Mouse (Mus musculus): ENCODE measurements at regions not wholly inside any gene's neighbourhood (a gene's known extent, or its start where the extent isn't known, plus 50 kb on each side); places are given as distances from the start of the nearest gene placed in this dataset.
A peak's percentile ranks its signal among the peaks of the same experiment; 100 is the strongest.

GRCm38 (mm10) chr7:129993446-129994223 is 402.0 kb downstream of the Wdr11 start:
- dilution Hi-C loops (cut with MboI; ENCODE audit: extremely low pct_ligation_motif_present, extremely low pct_unique_long_range_greater_than_20kb, low sequenced_read_pairs): no loop called here
- H3K79me2 ChIP-seq (replicated peaks; ENCODE audit: control insufficient read depth, extremely low read depth, insufficient read depth, poor library complexity, severe bottlenecking): no peaks in the 10 kb centered on the region

GRCm38 (mm10) chr7:129995529-129995928 is 403.9 kb downstream of the Wdr11 start:
- no peak overlapping the region for H3K27ac ChIP-seq (ENCODE audit: insufficient read depth, low read depth)
- TF ChIP-seq ZMIZ1 (IDR thresholded peaks at IDR 0.05; ENCODE audit: low read depth, low read length): no peak
- no peak for TF ChIP-seq RAD21 (IDR thresholded peaks at IDR 0.05; ENCODE audit: low read depth, low read length)
- TF ChIP-seq NELFE (IDR thresholded peaks at IDR 0.05; ENCODE audit: low read depth, low read length): no peak
- TF ChIP-seq MAFK (IDR thresholded peaks at IDR 0.05; ENCODE audit: insufficient replicate concordance, low read length): no peak
- TF ChIP-seq UBTF (IDR thresholded peaks at IDR 0.05; ENCODE audit: low read depth, low read length): no peak
- TF ChIP-seq RCOR1 (conservative IDR thresholded peaks at IDR 0.05; ENCODE audit: low read depth, low read length): no peak
- no peak for TF ChIP-seq SIN3A (IDR thresholded peaks at IDR 0.05; ENCODE audit: low read length)
- H3K27me3 ChIP-seq (replicated peaks): peaks cover 36% of the 10 kb centered on the region
- H3K9ac ChIP-seq (ENCODE audit: insufficient read depth, low read depth): no peak overlapping the region
- in situ Hi-C loops (cut with MboI; ENCODE audit: low pct_ligation_motif_present, low pct_unique_long_range_greater_than_20kb, low sequenced_read_pairs) (no loop called here), dilution Hi-C loops (cut with MboI; ENCODE audit: extremely low pct_ligation_motif_present, extremely low pct_unique_long_range_greater_than_20kb, low sequenced_read_pairs) (no loop called here)
- DNase-seq (ENCODE audit: extremely low read depth): peak; percentile 3
- no peaks in the 10 kb centered on the region for H3K79me2 ChIP-seq (replicated peaks; ENCODE audit: control insufficient read depth, extremely low read depth, insufficient read depth, poor library complexity, severe bottlenecking)
- H3K4me1 ChIP-seq (ENCODE audit: control insufficient read depth in 1 of 2, insufficient read depth in 2 of 2): peaks cover 0 to 8% of the 10 kb centered on the region in 2 experiments; a peak in 2 of 4 replicates
- H3K9me3 ChIP-seq (replicated peaks; ENCODE audit: low read length): no peaks in the 10 kb centered on the region
- H3K4me2 ChIP-seq (ENCODE audit: insufficient read depth, low read depth, poor library complexity, severe bottlenecking): no peak overlapping the region
- no peaks in the 10 kb centered on the region for H3K36me3 ChIP-seq (replicated peaks in 1 of 2; ENCODE audit: control insufficient read depth in 1 of 2, insufficient read depth in 1 of 2, low read length in 1 of 2)
- H3K4me3 ChIP-seq (replicated peaks in 1 of 3; ENCODE audit: low read depth in 2 of 3, low read length in 2 of 3, poor library complexity in 1 of 3): no peak overlapping the region

More at GRCm38 (mm10) chr7:129993446-129994223, 402.0 kb downstream of the Wdr11 start:
- H3K4me1 ChIP-seq (ENCODE audit: control insufficient read depth in 1 of 2, insufficient read depth in 2 of 2): peaks cover 0 to 8% of the 10 kb centered on the region in 2 experiments; a peak in 2 of 4 replicates
- H3K9me3 ChIP-seq (replicated peaks; ENCODE audit: low read length): no peaks in the 10 kb centered on the region
- no peak overlapping the region for H3K9ac ChIP-seq (ENCODE audit: insufficient read depth, low read depth)
- H3K4me3 ChIP-seq (replicated peaks in 1 of 3; ENCODE audit: low read depth in 2 of 3, low read length in 2 of 3, poor library complexity in 1 of 3): no peak overlapping the region
- in situ Hi-C loops (cut with MboI; ENCODE audit: low pct_ligation_motif_present, low pct_unique_long_range_greater_than_20kb, low sequenced_read_pairs): no loop called here
- DNase-seq (ENCODE audit: extremely low read depth): no peak
- H3K27me3 ChIP-seq (replicated peaks): peaks cover 33% of the 10 kb centered on the region
- no peaks in the 10 kb centered on the region for H3K36me3 ChIP-seq (replicated peaks in 1 of 2; ENCODE audit: control insufficient read depth in 1 of 2, insufficient read depth in 1 of 2, low read length in 1 of 2)
- TF ChIP-seq IRF4 (IDR thresholded peaks at IDR 0.05; ENCODE audit: low read depth, low read length) (no peak), UBTF (IDR thresholded peaks at IDR 0.05; ENCODE audit: low read depth, low read length) (no peak), MEF2A (IDR thresholded peaks at IDR 0.05; ENCODE audit: borderline replicate concordance, low read depth, low read length) (no peak), JUN (IDR thresholded peaks at IDR 0.05; ENCODE audit: insufficient read depth, low read depth, low read length) (no peak), RAD21 (IDR thresholded peaks at IDR 0.05; ENCODE audit: low read depth, low read length) (no peak), NELFE (IDR thresholded peaks at IDR 0.05; ENCODE audit: low read depth, low read length) (no peak), CHD2 (IDR thresholded peaks at IDR 0.05; ENCODE audit: low read length) (no peak), USF2 (conservative IDR thresholded peaks at IDR 0.05; ENCODE audit: low read depth, low read length) (no peak)
- H3K4me2 ChIP-seq (ENCODE audit: insufficient read depth, low read depth, poor library complexity, severe bottlenecking): no peak overlapping the region
- H3K27ac ChIP-seq (ENCODE audit: insufficient read depth, low read depth): no peak overlapping the region

Data from CH12.LX (cell line).